ENCODE assay signal across 8 mouse cellular contexts in genomic region chr13:51752346-51753167, GRCm38 (mm10). TPM values are rescaled to one million over a fixed set of nuclear protein-coding genes. Genes with fewer than 3 reads are reported as not detected.
A peak's percentile ranks its signal among the peaks of the same experiment; 100 is the strongest.
DNase-seq lines count a peak whose midpoint lies in the region; ATAC-seq and TF ChIP-seq lines count a peak whose summit lies in the region.

No protein-coding gene starts in this region.

- peaks cover 73% of the 10 kb centered on the region for H3K4me1 ChIP-seq in kidney, embryonic 15.5 days
- peaks cover 98% of the 10 kb centered on the region for H3K4me1 ChIP-seq in G1E (ENCODE audit: insufficient read depth, low read depth, low read length)
- peaks cover 64% of the 10 kb centered on the region for H3K4me1 ChIP-seq in embryonic facial prominence, embryonic 14.5 days (ENCODE audit: control insufficient read depth, insufficient read depth, low read length)
- peaks cover 16% of the 10 kb centered on the region for H3K4me1 ChIP-seq in midbrain, embryonic 14.5 days (ENCODE audit: control insufficient read depth, insufficient read depth, low read length)

- no peak for DNase-seq in kidney, postnatal 36 days
- no peak for DNase-seq in G1E (ENCODE audit: low spot score)
- no peak for DNase-seq in embryonic facial prominence, embryonic 14.5 days (ENCODE audit: low spot score)
- no peak for DNase-seq in midbrain, embryonic 14.5 days
- no peak for DNase-seq in adrenal gland, postnatal 4 days (ENCODE audit: low spot score in 2 of 2)
- DNase-seq in kidney, adult 11 months, result no peak

- no peak overlapping the region for H3K9ac ChIP-seq in kidney, embryonic 15.5 days
- H3K9ac ChIP-seq in embryonic facial prominence, embryonic 14.5 days (ENCODE audit: low read depth, low read length), result no peak overlapping the region
- H3K9ac ChIP-seq in midbrain, embryonic 14.5 days (replicated peaks; ENCODE audit: low read length), result no peak overlapping the region

- no peak overlapping the region for H3K4me3 ChIP-seq in kidney, embryonic 15.5 days (replicated peaks)
- H3K4me3 ChIP-seq in G1E (ENCODE audit: low read depth, low read length), result peak overlapping the region; percentile 18; the same call in 1 of the 2 replicates
- no peak overlapping the region for H3K4me3 ChIP-seq in embryonic facial prominence, embryonic 14.5 days (ENCODE audit: low read depth, low read length)
- no peak overlapping the region for H3K4me3 ChIP-seq in midbrain, embryonic 14.5 days (replicated peaks; ENCODE audit: low read depth, low read length)

- no peak overlapping the region for H3K4me2 ChIP-seq in kidney, embryonic 15.5 days
- no peak overlapping the region for H3K4me2 ChIP-seq in embryonic facial prominence, embryonic 14.5 days (ENCODE audit: low read depth, low read length)
- no peak overlapping the region for H3K4me2 ChIP-seq in midbrain, embryonic 14.5 days (ENCODE audit: low read length)

- ATAC-seq in kidney, embryonic 15.5 days (replicated peaks; ENCODE audit: low FRiP score), result peak; percentile 10; the same call in 1 of the 2 replicates
- ATAC-seq in G1E (ENCODE audit: extremely low read depth, insufficient number of reproducible peaks, low FRiP score, poor library complexity, severe bottlenecking), result no peak
- ATAC-seq in embryonic facial prominence, embryonic 14.5 days (ENCODE audit: low read depth), result no peak
- ATAC-seq in midbrain, embryonic 14.5 days (ENCODE audit: low FRiP score, low TSS enrichment), result peak; percentile 24; the same call in 1 of the 2 replicates
- no peak for ATAC-seq in megakaryocyte progenitor cell, adult 5-6 weeks (replicated peaks; ENCODE audit: poor library complexity)

- H3K27ac ChIP-seq in kidney, embryonic 15.5 days, result peak overlapping the region; percentile 48; the same call in 1 of the 2 replicates
- peak overlapping the region; percentile 3; the same call in 1 of the 2 replicates for H3K27ac ChIP-seq in embryonic facial prominence, embryonic 14.5 days (replicated peaks; ENCODE audit: low read depth, low read length)
- no peak overlapping the region for H3K27ac ChIP-seq in midbrain, embryonic 14.5 days (replicated peaks; ENCODE audit: low read depth, low read length)

- TF ChIP-seq CTCF in G1E (IDR thresholded peaks at IDR 0.05; ENCODE audit: low read depth, low read length), result no peak

- H3K9me3 ChIP-seq in kidney, embryonic 15.5 days (replicated peaks), result no peaks in the 10 kb centered on the region
- H3K9me3 ChIP-seq in G1E (replicated peaks), result no peaks in the 10 kb centered on the region
- no peaks in the 10 kb centered on the region for H3K9me3 ChIP-seq in embryonic facial prominence, embryonic 14.5 days (ENCODE audit: control insufficient read depth, low read length)
- no peaks in the 10 kb centered on the region for H3K9me3 ChIP-seq in midbrain, embryonic 14.5 days (ENCODE audit: control insufficient read depth, low read length)

- WGBS in kidney, embryonic 15.5 days, result 41% methylated on average over 15 of the region's 15 CpGs
- 60% methylated on average over 15 of the region's 15 CpGs for WGBS in embryonic facial prominence, embryonic 14.5 days
- WGBS in midbrain, embryonic 14.5 days, result 51% methylated on average over 15 of the region's 15 CpGs

- no peaks in the 10 kb centered on the region for H3K27me3 ChIP-seq in kidney, embryonic 15.5 days
- no peaks in the 10 kb centered on the region for H3K27me3 ChIP-seq in G1E (ENCODE audit: insufficient read depth, low read length)
- no peaks in the 10 kb centered on the region for H3K27me3 ChIP-seq in embryonic facial prominence, embryonic 14.5 days (replicated peaks; ENCODE audit: control insufficient read depth, insufficient read depth, low read length)
- H3K27me3 ChIP-seq in midbrain, embryonic 14.5 days (ENCODE audit: control insufficient read depth, insufficient read depth, low read length), result no peaks in the 10 kb centered on the region

- H3K36me3 ChIP-seq in kidney, embryonic 15.5 days, result no peaks in the 10 kb centered on the region
- H3K36me3 ChIP-seq in G1E (replicated peaks), result peaks cover 78% of the 10 kb centered on the region
- no peaks in the 10 kb centered on the region for H3K36me3 ChIP-seq in embryonic facial prominence, embryonic 14.5 days (ENCODE audit: control insufficient read depth, insufficient read depth, low read length)
- H3K36me3 ChIP-seq in midbrain, embryonic 14.5 days (ENCODE audit: control insufficient read depth, insufficient read depth, low read length), result no peaks in the 10 kb centered on the region

RNA-seq across cellular contexts. Expression of gene Sema4d, which starts 41.0 kb away (rescaled TPM):
- 19.6 and 20.3 TPM in 2 replicates for polyA plus RNA-seq in kidney, embryonic 15.5 days (2015; fragmentation: Nextera tagmentation; extraction: Ambion mirVana)
- total RNA-seq in G1E (2014; fragmentation: Nextera tagmentation), result 62.1 and 66.9 TPM in 2 replicates
- total RNA-seq in G1E (2017), result 15.6 and 17.3 TPM in 2 replicates
- polyA plus RNA-seq in G1E (2012), result 58.6 and 64.7 TPM in 2 replicates
- 11.1 and 11.7 TPM in 2 replicates for polyA plus RNA-seq in embryonic facial prominence, embryonic 14.5 days (2014; fragmentation: Nextera tagmentation; extraction: Ambion mirVana)
- 11.5 and 13.3 TPM in 2 replicates for polyA plus RNA-seq in midbrain, embryonic 14.5 days (2014; fragmentation: Nextera tagmentation; extraction: Ambion mirVana)
- 10 to 100 TPM; 22.0 to 30.9 TPM for total RNA-seq in adrenal gland, postnatal 4 days (2021)
- 25.4 and 27.1 TPM in 2 replicates for total RNA-seq in megakaryocyte progenitor cell, adult 5-6 weeks (2015)
- 8.6 and 10.7 TPM in 2 replicates for total RNA-seq in megakaryocyte progenitor cell, adult 5-6 weeks (2017)

Comparison
In these comparisons a context has a peak if more than half of its experiments do, and no peak if none do; other contexts are left out.
1. ATAC-seq: peak in kidney, embryonic 15.5 days (single experiment) and midbrain, embryonic 14.5 days (single experiment); none in G1E (single experiment), embryonic facial prominence, embryonic 14.5 days (single experiment) and megakaryocyte progenitor cell, adult 5-6 weeks (single experiment).